Mouse (Mus musculus): ENCODE results near the gene Samd10. TPM values are rescaled to one million over a fixed set of nuclear protein-coding genes. Genes with fewer than 3 reads are reported as not detected.

The Samd10 gene
- polyA plus RNA-seq, 1 experiment from 2014 or later = 18.8 TPM

GRCm38 (mm10) chr2:181588229-181588780, 10.7 kb downstream of the Samd10 start:
- H3K4me3 ChIP-seq (ENCODE audit: low read depth, low read length) = no peak overlapping the region
- ATAC-seq = no peak
- H3K9me3 ChIP-seq (ENCODE audit: control insufficient read depth) = no peaks in the 10 kb centered on the region
- no peak overlapping the region for H3K27ac ChIP-seq (ENCODE audit: low read depth, low read length)
- H3K9ac ChIP-seq (ENCODE audit: low read depth, low read length) = no peak overlapping the region
- H3K36me3 ChIP-seq (ENCODE audit: control insufficient read depth, insufficient read depth) = peaks cover 62% of the 10 kb centered on the region
- TF ChIP-seq CTCF (IDR thresholded peaks at IDR 0.05; ENCODE audit: low read depth) = no peak
- WGBS = 88% methylated on average over 11 of the region's 11 CpGs
- peaks cover 5% of the 10 kb centered on the region; the same call in 1 of the 2 replicates for H3K4me1 ChIP-seq (replicated peaks; ENCODE audit: control insufficient read depth, insufficient read depth, low read length)
- no peaks in the 10 kb centered on the region for H3K27me3 ChIP-seq (replicated peaks; ENCODE audit: control insufficient read depth, insufficient read depth, low read length)
- H3K4me2 ChIP-seq (replicated peaks; ENCODE audit: low read depth) = no peak overlapping the region

- TF ChIP-seq CTCF (IDR thresholded peaks at IDR 0.05; ENCODE audit: low read depth) = peak; percentile 45
- Histone ChIP-seq H3K27ac (ENCODE audit: low read depth, low read length) (no peak overlapping the region), H3K9ac (ENCODE audit: low read depth, low read length) (no peak overlapping the region), H3K9me3 (ENCODE audit: control insufficient read depth) (no peaks in the 10 kb centered on the region), H3K4me2 (replicated peaks; ENCODE audit: low read depth) (no peak overlapping the region), H3K4me1 (replicated peaks; ENCODE audit: control insufficient read depth, insufficient read depth, low read length) (peaks cover 5% of the 10 kb centered on the region; the same call in 1 of the 2 replicates), H3K4me3 (ENCODE audit: low read depth, low read length) (no peak overlapping the region), H3K36me3 (ENCODE audit: control insufficient read depth, insufficient read depth) (peaks cover 62% of the 10 kb centered on the region), H3K27me3 (replicated peaks; ENCODE audit: control insufficient read depth, insufficient read depth, low read length) (no peaks in the 10 kb centered on the region)
- WGBS = 81% methylated on average over 6 of the region's 6 CpGs
- no peak for ATAC-seq
Observed at GRCm38 (mm10) chr2:181587796-181588195, 11.2 kb downstream of the Samd10 start.

- Histone ChIP-seq H3K4me1 (replicated peaks; ENCODE audit: control insufficient read depth, insufficient read depth, low read length) (no peaks in the 10 kb centered on the region; the same call in 1 of the 2 replicates), H3K27ac (ENCODE audit: low read depth, low read length) (no peak overlapping the region), H3K36me3 (ENCODE audit: control insufficient read depth, insufficient read depth) (peaks cover 62% of the 10 kb centered on the region), H3K9me3 (ENCODE audit: control insufficient read depth) (no peaks in the 10 kb centered on the region), H3K9ac (ENCODE audit: low read depth, low read length) (no peak overlapping the region), H3K4me2 (replicated peaks; ENCODE audit: low read depth) (no peak overlapping the region), H3K4me3 (ENCODE audit: low read depth, low read length) (no peak overlapping the region), H3K27me3 (replicated peaks; ENCODE audit: control insufficient read depth, insufficient read depth, low read length) (no peaks in the 10 kb centered on the region)
- TF ChIP-seq CTCF (IDR thresholded peaks at IDR 0.05; ENCODE audit: low read depth) = no peak
- no peak for ATAC-seq
- WGBS = 100% methylated on average over 3 of the region's 3 CpGs
Observed at GRCm38 (mm10) chr2:181586124-181586523, 12.9 kb downstream of the Samd10 start.

GRCm38 (mm10) chr2:181585506-181585905, 13.5 kb downstream of the Samd10 start:
- no peaks in the 10 kb centered on the region for H3K9me3 ChIP-seq (ENCODE audit: control insufficient read depth)
- H3K4me1 ChIP-seq (replicated peaks; ENCODE audit: control insufficient read depth, insufficient read depth, low read length) = no peaks in the 10 kb centered on the region; the same call in 1 of the 2 replicates
- no peak overlapping the region for H3K4me3 ChIP-seq (ENCODE audit: low read depth, low read length)
- no peak for ATAC-seq
- TF ChIP-seq CTCF (IDR thresholded peaks at IDR 0.05; ENCODE audit: low read depth) = no peak
- H3K36me3 ChIP-seq (ENCODE audit: control insufficient read depth, insufficient read depth) = peaks cover 62% of the 10 kb centered on the region
- H3K27me3 ChIP-seq (replicated peaks; ENCODE audit: control insufficient read depth, insufficient read depth, low read length) = no peaks in the 10 kb centered on the region
- WGBS = 89% methylated on average over 5 of the region's 5 CpGs
- H3K9ac ChIP-seq (ENCODE audit: low read depth, low read length) = no peak overlapping the region
- H3K4me2 ChIP-seq (replicated peaks; ENCODE audit: low read depth) = no peak overlapping the region
- no peak overlapping the region for H3K27ac ChIP-seq (ENCODE audit: low read depth, low read length)

- H3K36me3 ChIP-seq (ENCODE audit: control insufficient read depth, insufficient read depth) = peaks cover 52% of the 10 kb centered on the region
- H3K4me3 ChIP-seq (ENCODE audit: low read depth, low read length) = no peak within 1 kb of the TSS
- no peak within 1 kb of the TSS for H3K9ac ChIP-seq (ENCODE audit: low read depth, low read length)
- no peak within 1 kb of the TSS for H3K27ac ChIP-seq (ENCODE audit: low read depth, low read length)
- WGBS = 85% methylated on average over 4 of the region's 4 CpGs
- H3K27me3 ChIP-seq (replicated peaks; ENCODE audit: control insufficient read depth, insufficient read depth, low read length) = no peaks in the 10 kb centered on the region
- no peak for TF ChIP-seq CTCF (IDR thresholded peaks at IDR 0.05; ENCODE audit: low read depth)
- no peak for ATAC-seq
- H3K4me2 ChIP-seq (replicated peaks; ENCODE audit: low read depth) = no peak within 1 kb of the TSS
- H3K9me3 ChIP-seq (ENCODE audit: control insufficient read depth) = no peaks in the 10 kb centered on the region
- peaks cover 7% of the 10 kb centered on the region; the same call in 1 of the 2 replicates for H3K4me1 ChIP-seq (replicated peaks; ENCODE audit: control insufficient read depth, insufficient read depth, low read length)
Observed at GRCm38 (mm10) chr2:181584411-181584942, 14.5 kb downstream of the Samd10 start, which contains the start of gene Uckl1. Uckl1 (minus strand) TSS chr2:181584892.

GRCm38 (mm10) chr2:181583460-181584257, 15.4 kb downstream of the Samd10 start:
- peaks cover 44% of the 10 kb centered on the region for H3K36me3 ChIP-seq (ENCODE audit: control insufficient read depth, insufficient read depth)
- no peaks in the 10 kb centered on the region for H3K27me3 ChIP-seq (replicated peaks; ENCODE audit: control insufficient read depth, insufficient read depth, low read length)
- H3K9ac ChIP-seq (ENCODE audit: low read depth, low read length) = no peak overlapping the region
- no peak for TF ChIP-seq CTCF (IDR thresholded peaks at IDR 0.05; ENCODE audit: low read depth)
- H3K27ac ChIP-seq (ENCODE audit: low read depth, low read length) = no peak overlapping the region
- 92% methylated on average over 3 of the region's 3 CpGs for WGBS
- H3K9me3 ChIP-seq (ENCODE audit: control insufficient read depth) = no peaks in the 10 kb centered on the region
- H3K4me3 ChIP-seq (ENCODE audit: low read depth, low read length) = no peak overlapping the region
- no peak for ATAC-seq
- no peak overlapping the region for H3K4me2 ChIP-seq (replicated peaks; ENCODE audit: low read depth)
- H3K4me1 ChIP-seq (replicated peaks; ENCODE audit: control insufficient read depth, insufficient read depth, low read length) = peaks cover 13% of the 10 kb centered on the region; the same call in 1 of the 2 replicates
